Mouse (Mus musculus) embryonic facial prominence, embryonic 10.5 days (tissue): Measurements from ENCODE around the gene Srl. TPM values are rescaled to one million over a fixed set of nuclear protein-coding genes. Genes with fewer than 3 reads are reported as not detected.

Source experiments
- DNase-seq: peaks from one replicate; pipeline ENCODE4 v3.0.0-alpha.2; 2017; ENCODE audit warnings: low spot score
- H3K27ac ChIP-seq: fragments of 300-500 bp; sonication (generic); replicated peaks from 2 replicates; pipeline ENCODE4 v1.5.1; 2016; ENCODE audit warnings: mild to moderate bottlenecking
- H3K27me3 ChIP-seq: fragments of 300-500 bp; sonication (generic); replicated peaks from 2 replicates; pipeline ENCODE4 v1.6.1; 2016; ENCODE audit warnings: low read depth, mild to moderate bottlenecking; ENCODE audit not compliant: poor library complexity, severe bottlenecking
- H3K36me3 ChIP-seq: fragments of 300-500 bp; sonication (generic); replicated peaks from 2 replicates; pipeline ENCODE4 v1.6.1; 2016; ENCODE audit warnings: mild to moderate bottlenecking, moderate library complexity
- H3K4me1 ChIP-seq: fragments of 300-500 bp; sonication (generic); 2 replicates; pipeline ENCODE4 v1.6.1; 2016
- H3K4me3 ChIP-seq: fragments of 300-500 bp; sonication (generic); 2 replicates; pipeline ENCODE4 v1.5.1; 2016; ENCODE audit warnings: mild to moderate bottlenecking, moderate library complexity
- H3K9me3 ChIP-seq: fragments of 300-500 bp; sonication (generic); 2 replicates; pipeline ENCODE4 v1.6.1; 2016; ENCODE audit warnings: mild to moderate bottlenecking
- WGBS: fragments of 180-500 bp; shearing (Covaris S2); methylation state at CpG from one replicate; pipeline ENCODE4 v1.1.7; 2016; 5-methylcytosine and 5-hydroxymethylcytosine counted together
- polyA plus RNA-seq: library from polyadenylated mRNA; unstranded; fragments of >200 nt; fragmentation: Nextera tagmentation; extraction: Ambion mirVana; gene quantifications from 2 replicates; pipeline ENCODE4 v1.2.1, GENCODE M21; 2016

The Srl gene
- polyA plus RNA-seq, 1 experiment from 2014 or later: 25.5 TPM

DNA sequence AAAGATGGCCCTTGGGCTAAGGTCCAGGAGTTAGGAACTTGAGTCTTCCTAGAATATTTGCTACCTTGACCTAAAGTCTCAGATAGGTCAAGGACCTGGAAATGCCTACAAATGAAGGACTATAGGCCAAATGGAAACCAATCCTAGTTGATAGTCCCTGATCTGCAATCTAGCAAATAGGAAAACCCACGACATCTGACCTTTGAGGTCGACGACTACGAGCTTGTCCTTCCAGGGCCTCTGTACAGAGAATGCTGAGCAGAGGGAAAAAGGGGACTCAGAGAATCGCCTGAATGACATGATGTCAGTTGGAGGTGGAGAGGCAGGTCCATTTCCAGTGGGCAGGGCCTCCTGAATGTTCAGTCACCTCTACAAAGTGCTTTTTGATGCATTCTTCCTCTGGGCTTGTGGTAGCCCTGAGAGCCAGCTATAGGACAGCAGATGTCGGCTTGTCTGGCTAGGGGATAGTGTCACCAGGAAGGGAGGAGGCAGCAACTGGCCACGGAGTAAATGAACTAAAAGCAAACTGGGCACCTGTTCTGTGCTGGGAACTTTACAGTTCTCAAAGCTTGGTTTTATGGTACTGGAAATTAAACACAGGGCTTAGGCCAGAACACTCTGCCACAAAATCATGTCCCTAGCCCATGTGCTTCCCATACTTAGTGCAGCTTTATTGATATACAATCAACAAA is 18.2 kb downstream of the Srl start:
- Histone ChIP-seq H3K4me3 (no peak overlapping the region), H3K27ac (no peak overlapping the region), H3K4me1 (peaks cover 30% of the 10 kb centered on the region), H3K9me3 (peaks cover 12% of the 10 kb centered on the region; the same call in 1 of the 2 replicates), H3K36me3 (peaks cover 7% of the 10 kb centered on the region), H3K27me3 (no peaks in the 10 kb centered on the region)
- DNase-seq: no peak
- WGBS: 62% methylated on average over 7 of the region's 7 CpGs

- Histone ChIP-seq H3K4me3 (no peak overlapping the region), H3K9me3 (peaks cover 7% of the 10 kb centered on the region; the same call in 1 of the 2 replicates), H3K36me3 (peaks cover 1% of the 10 kb centered on the region), H3K27me3 (no peaks in the 10 kb centered on the region), H3K4me1 (peaks cover 30% of the 10 kb centered on the region), H3K27ac (0 out of 2 replicates have a peak overlapping the region, but pooled peaks have one; percentile 10)
- no peak for DNase-seq
- WGBS: 64% methylated on average over 8 of the region's 8 CpGs
Observed at GRCm38 (mm10) chr16:4522879-4523278, 18.7 kb downstream of the Srl start.

DNA sequence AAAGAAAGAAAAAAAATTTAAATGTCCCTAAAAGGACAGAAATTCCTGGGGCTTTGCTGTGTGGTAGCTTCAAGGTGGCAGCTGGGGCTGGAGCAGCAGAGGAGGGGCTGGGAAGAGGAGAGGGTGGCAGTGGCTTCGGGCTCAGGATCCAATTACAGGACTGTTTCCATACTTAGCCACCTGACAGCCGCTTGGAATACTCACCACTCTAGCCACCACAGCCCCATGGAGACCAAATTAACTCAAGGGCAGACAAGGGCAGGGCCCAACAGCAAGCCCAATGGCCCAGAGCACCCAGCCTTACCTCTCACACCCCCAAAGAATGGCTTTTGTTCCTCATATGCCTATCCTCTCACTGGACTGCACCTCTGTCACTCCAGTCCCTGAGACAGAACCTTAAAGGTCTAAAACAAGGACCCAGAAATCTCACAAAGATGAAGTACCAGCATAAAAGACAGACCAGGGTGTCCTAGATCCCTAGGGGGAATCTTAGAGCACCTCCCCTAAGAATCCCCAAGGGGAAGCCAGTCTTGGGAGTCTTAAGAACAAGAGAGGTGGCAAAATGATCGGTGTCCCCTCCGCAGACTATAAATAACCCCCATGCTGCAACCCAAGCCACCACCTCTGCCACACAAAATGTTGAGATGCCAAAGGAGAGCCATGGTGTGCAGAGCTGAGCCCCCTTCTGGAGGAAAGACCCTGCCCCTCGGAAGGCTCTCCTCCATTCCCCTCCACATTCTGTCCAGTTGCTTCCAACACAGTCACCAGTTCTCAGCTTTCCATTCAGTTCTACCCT is 19.7 kb downstream of the Srl start:
- no peaks in the 10 kb centered on the region for H3K36me3 ChIP-seq
- WGBS: 65% methylated on average over 5 of the region's 5 CpGs
- peaks cover 30% of the 10 kb centered on the region for H3K4me1 ChIP-seq
- no peak overlapping the region for H3K27ac ChIP-seq
- H3K27me3 ChIP-seq: no peaks in the 10 kb centered on the region
- peaks cover under 1% of the 10 kb centered on the region; the same call in 1 of the 2 replicates for H3K9me3 ChIP-seq
- peak; percentile 24 for DNase-seq
- no peak overlapping the region for H3K4me3 ChIP-seq

DNA sequence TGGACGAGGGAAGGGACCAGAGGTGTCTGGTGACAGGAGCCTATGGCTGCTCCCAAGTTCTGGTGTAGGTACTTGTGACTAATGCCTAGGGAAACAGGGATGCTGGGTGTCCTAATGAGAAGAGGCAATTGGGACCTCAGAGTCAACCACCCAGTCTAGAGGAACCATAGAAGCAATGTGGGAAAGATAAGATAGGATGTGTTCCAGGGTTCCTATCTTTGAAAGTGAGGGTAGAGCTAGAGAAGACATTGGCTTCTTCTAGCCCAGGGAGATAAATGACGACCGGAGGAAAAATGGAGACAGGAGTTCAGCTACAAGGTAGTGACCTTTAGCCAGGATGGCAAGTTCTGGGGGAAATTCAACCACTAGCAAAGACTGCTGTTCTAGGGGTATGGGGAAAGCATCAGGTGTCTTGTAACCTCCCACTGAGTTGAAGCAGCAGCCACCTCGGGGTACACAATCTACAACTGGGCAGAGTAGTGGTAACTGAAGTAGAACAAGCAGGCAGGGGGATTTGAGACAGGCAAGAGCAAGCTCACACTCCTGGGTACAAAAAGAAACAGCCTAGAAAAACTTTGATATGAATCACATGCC is 20.4 kb downstream of the Srl start:
- H3K27me3 ChIP-seq: no peaks in the 10 kb centered on the region
- H3K36me3 ChIP-seq: no peaks in the 10 kb centered on the region
- H3K27ac ChIP-seq: 0 out of 2 replicates have a peak overlapping the region, but pooled peaks have one; percentile 30
- peaks cover 30% of the 10 kb centered on the region for H3K4me1 ChIP-seq
- no peak for DNase-seq
- WGBS: 73% methylated on average over 4 of the region's 4 CpGs
- H3K4me3 ChIP-seq: no peak overlapping the region
- no peaks in the 10 kb centered on the region for H3K9me3 ChIP-seq

DNA sequence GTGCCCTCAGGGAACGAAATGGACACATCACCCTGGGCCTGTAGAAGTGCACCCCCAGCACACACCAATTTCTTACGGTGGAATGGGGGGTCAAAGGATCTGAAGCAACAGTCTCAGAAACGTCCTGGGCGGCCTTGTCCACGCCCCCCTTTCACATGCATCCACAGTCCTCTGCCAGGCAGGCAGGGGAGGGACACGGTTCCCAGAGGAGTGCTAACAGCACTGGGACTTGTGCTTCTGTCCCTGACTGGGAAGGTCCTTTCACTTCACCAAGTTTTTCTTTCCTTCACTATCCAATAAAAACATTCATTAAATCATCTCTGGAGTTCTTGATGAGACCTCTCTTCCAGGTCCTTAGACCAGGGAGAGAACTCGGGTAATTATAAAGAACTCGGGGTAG is 20.9 kb downstream of the Srl start:
- H3K4me1 ChIP-seq: peaks cover 30% of the 10 kb centered on the region
- WGBS: 73% methylated on average over 8 of the region's 8 CpGs
- no peak overlapping the region for H3K4me3 ChIP-seq
- no peak overlapping the region for H3K27ac ChIP-seq
- H3K36me3 ChIP-seq: no peaks in the 10 kb centered on the region
- H3K9me3 ChIP-seq: no peaks in the 10 kb centered on the region
- no peaks in the 10 kb centered on the region for H3K27me3 ChIP-seq
- no peak for DNase-seq

DNA sequence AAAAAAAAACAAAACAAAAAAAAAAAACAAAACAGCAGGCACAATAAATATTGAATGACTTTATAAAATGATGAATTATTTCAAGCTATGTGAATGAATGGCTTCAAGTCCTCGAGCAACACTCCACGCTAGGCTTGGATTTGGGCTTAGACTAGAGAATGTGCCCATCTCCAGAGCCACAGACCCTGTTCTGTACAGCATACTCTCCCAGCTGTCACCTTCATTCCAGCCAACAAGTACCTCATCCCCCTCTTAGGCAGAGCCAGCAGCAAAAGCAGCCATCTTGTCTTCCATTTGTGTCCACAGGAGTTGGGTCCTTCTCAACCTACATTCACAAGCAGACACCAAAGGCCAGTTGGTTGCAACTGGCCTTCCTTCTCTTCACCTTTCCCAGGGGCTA is 21.8 kb downstream of the Srl start:
- Histone ChIP-seq H3K27ac (no peak overlapping the region), H3K9me3 (no peaks in the 10 kb centered on the region), H3K4me3 (no peak overlapping the region), H3K27me3 (no peaks in the 10 kb centered on the region), H3K4me1 (peaks cover 30% of the 10 kb centered on the region), H3K36me3 (no peaks in the 10 kb centered on the region)
- no peak for DNase-seq
- WGBS: 99% methylated on average over 2 of the region's 2 CpGs

DNA sequence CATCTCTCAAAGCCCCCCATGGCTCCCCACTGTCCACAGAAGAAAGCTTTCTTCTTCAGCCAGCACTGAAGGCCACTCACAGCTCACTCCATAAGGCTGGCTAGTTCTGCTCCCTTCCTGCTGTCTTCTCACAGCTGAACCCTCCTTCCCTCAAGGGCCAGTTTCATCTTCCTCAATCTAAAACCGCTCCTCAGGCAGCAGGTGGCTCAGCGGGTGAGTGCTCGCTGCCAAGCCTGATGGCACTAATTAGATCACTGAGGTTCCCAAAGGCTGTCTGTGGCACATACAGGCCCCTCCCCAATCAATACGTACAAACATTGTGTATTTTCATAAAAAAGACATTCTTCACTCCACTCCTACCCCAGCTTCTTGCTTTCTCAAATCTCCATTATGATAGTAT is 22.5 kb downstream of the Srl start:
- 75% methylated on average over 4 of the region's 4 CpGs for WGBS
- H3K36me3 ChIP-seq: no peaks in the 10 kb centered on the region
- no peaks in the 10 kb centered on the region for H3K9me3 ChIP-seq
- H3K4me3 ChIP-seq: no peak overlapping the region
- peaks cover 30% of the 10 kb centered on the region for H3K4me1 ChIP-seq
- H3K27me3 ChIP-seq: no peaks in the 10 kb centered on the region
- no peak overlapping the region for H3K27ac ChIP-seq
- DNase-seq: no peak

GRCm38 (mm10) chr16:4517906-4518305 is 23.7 kb downstream of the Srl start:
- DNase-seq: no peak
- Histone ChIP-seq H3K27ac (no peak overlapping the region), H3K4me1 (peaks cover 20% of the 10 kb centered on the region), H3K36me3 (no peaks in the 10 kb centered on the region), H3K27me3 (no peaks in the 10 kb centered on the region), H3K9me3 (no peaks in the 10 kb centered on the region), H3K4me3 (no peak overlapping the region)
- WGBS: 61% methylated on average over 2 of the region's 2 CpGs

DNA sequence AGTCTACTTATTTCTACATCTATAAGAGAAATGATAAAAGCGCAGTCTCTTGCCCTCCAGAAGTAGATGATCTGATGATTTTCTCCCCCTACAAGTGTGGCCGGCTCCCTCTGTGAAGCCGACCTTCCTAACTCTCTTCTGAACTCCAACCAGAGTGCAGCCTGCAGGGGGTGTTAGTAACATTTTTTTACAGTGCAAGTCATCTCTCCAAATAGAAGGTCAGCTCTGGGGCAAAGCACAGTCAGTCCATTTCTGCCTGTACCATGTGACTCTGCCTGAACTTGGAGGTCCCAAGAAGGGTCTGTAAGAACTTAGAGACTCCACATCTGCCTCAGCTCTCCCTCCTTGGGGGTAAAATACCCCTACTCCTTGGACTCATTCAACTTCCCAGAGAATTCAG is 27.2 kb downstream of the Srl start:
- no peak overlapping the region for H3K4me3 ChIP-seq
- H3K27me3 ChIP-seq: no peaks in the 10 kb centered on the region
- no peaks in the 10 kb centered on the region for H3K36me3 ChIP-seq
- DNase-seq: no peak
- WGBS: 91% methylated on average over 3 of the region's 3 CpGs
- no peak overlapping the region for H3K27ac ChIP-seq
- H3K9me3 ChIP-seq: no peaks in the 10 kb centered on the region
- no peaks in the 10 kb centered on the region; the same call in 1 of the 2 replicates for H3K4me1 ChIP-seq

DNA sequence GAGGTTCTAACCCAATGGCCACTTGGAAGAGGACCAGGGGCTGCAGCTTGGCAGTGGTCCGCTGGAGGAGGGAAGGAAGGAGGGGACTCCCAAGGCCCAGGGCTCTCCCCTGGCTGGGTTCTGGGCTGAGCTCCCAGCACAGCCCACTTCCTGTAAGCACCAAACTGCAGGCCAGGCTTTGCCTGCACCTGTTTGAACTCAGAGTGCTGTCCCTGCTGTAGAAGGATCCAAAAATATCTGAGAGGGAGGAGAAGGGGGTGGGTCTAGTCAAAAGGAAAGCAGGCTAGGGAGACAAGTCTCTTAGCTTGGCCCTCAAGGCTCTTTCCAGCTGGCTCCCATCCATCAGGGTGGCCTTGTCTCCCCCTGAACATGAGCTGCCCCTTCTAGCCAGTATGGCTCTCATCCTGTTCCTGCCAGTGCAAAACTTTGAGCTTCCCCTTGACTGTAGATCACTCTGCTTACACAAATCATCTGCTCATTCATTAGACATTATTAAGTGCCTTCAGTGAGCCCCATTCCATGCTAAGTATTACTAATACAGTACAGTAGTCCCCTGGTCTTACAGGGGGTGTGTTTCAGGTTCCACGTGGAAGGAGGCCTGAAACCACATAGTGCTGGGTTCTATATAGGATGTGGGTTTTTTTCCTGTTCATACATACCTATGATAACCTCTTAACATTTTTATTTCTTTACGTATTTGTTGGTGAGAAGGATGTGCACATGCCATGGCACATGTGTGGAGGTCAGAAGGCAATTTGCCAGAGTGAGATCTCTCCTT is 28.8 kb downstream of the Srl start:
- 87% methylated on average over 3 of the region's 3 CpGs for WGBS
- Histone ChIP-seq H3K4me1 (no peaks in the 10 kb centered on the region), H3K9me3 (no peaks in the 10 kb centered on the region), H3K27me3 (no peaks in the 10 kb centered on the region), H3K4me3 (no peak overlapping the region), H3K27ac (no peak overlapping the region), H3K36me3 (no peaks in the 10 kb centered on the region)
- DNase-seq: no peak

GRCm38 (mm10) chr16:4511371-4511770 is 30.2 kb downstream of the Srl start:
- no peak overlapping the region for H3K27ac ChIP-seq
- H3K4me1 ChIP-seq: no peaks in the 10 kb centered on the region
- no peaks in the 10 kb centered on the region for H3K36me3 ChIP-seq
- 87% methylated on average over 2 of the region's 2 CpGs for WGBS
- H3K9me3 ChIP-seq: no peaks in the 10 kb centered on the region
- no peak for DNase-seq
- H3K4me3 ChIP-seq: no peak overlapping the region
- H3K27me3 ChIP-seq: no peaks in the 10 kb centered on the region

GRCm38 (mm10) chr16:4506181-4506580 is 35.4 kb downstream of the Srl start:
- Histone ChIP-seq H3K27me3 (no peaks in the 10 kb centered on the region), H3K27ac (no peak overlapping the region), H3K4me3 (no peak overlapping the region), H3K9me3 (no peaks in the 10 kb centered on the region), H3K36me3 (no peaks in the 10 kb centered on the region), H3K4me1 (no peaks in the 10 kb centered on the region)
- 80% methylated on average over 3 of the region's 3 CpGs for WGBS
- DNase-seq: no peak
